Mouse (Mus musculus) heart, postnatal 36 days (tissue): ENCODE measurements around the gene Snupn. TPM values are rescaled to one million over a fixed set of nuclear protein-coding genes. Genes with fewer than 3 reads are reported as not detected.
"Not testable (repeated sequence)": the region's sequence is repeated elsewhere in the genome, so short reads cannot be mapped to it uniquely, and the experiment has no call there.

Source experiments
- DNase-seq, 2 experiments: peaks; one replicate each; pipeline ENCODE4 v3.0.0; 2021 to 2022
- intact Hi-C: fragments of 180-260 bp; cut with DNase I; formaldehyde crosslinking; loops from one replicate; pipeline ENCODE4 v1.15.1; 2025
- total RNA-seq, 2 experiments: library from RNA; stranded (reverse); gene quantifications; 2 replicates each; pipeline ENCODE4 v1.2.3; 2021

The Snupn gene
- total RNA-seq, 2 experiments from 2014 or later, result 9.5 to 9.9 TPM

- DNase-seq, result peak; percentile 89 to 91
- intact Hi-C loops, result loop anchor here (2.0 to 5.0 kb wide), 3 partner anchors 44 to 78 kb away; partner anchors contain the start of genes Imp3, Sin3a and Snupn
Observed at GRCm38 (mm10) chr9:56994286-56995197, 43.9 kb downstream of the Snupn start, which contains the start of gene Ptpn9. Ptpn9 (plus strand) TSS chr9:56994923.

DNA sequence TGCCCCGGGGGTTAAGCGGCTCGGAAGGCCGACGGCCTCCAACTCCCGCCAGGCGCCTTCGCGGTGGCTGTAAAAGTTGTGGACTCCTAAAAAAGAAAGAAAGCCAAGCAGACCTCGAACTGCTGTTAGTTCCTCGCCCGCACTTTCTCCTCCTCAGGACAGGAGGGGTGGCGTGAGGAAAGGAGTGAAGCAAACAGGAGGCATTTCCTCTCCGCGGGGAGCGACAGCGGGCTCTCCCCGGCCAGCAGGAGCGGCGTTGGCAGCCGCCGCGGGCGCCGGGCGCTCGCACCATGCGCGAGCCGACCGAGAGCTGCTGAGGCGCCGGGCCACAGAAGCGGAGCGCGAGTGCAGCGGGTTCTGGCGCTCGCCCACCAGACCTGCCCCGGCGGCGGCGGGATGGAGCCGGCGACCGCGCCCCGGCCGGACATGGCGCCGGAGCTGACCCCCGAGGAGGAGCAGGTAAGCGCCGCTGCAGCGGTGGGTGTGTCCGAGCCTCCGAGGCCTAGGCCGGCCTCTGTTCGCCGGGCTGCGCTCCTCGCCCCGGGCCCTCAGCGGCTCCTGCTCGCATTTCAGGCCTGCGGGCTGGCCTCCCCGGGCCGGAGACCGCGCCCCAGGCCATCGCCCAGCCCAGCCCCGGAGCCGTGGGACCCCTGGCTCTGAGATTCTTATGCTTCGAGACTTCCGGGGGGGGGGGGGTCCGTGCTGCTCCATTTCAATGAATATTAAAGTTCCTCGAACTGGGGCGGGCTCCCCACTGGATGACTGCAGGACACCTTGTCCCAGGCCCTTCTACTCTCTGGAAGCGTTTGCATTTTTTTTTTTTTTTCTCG lies 44.7 kb downstream of the Snupn start:
- DNase-seq, result peak; percentile 62 to 76
- intact Hi-C loops, result loop anchor here (2.0 to 5.0 kb wide), 4 partner anchors 15 to 77 kb away; partner anchors contain the start of genes Imp3, Sin3a and Snupn

DNA sequence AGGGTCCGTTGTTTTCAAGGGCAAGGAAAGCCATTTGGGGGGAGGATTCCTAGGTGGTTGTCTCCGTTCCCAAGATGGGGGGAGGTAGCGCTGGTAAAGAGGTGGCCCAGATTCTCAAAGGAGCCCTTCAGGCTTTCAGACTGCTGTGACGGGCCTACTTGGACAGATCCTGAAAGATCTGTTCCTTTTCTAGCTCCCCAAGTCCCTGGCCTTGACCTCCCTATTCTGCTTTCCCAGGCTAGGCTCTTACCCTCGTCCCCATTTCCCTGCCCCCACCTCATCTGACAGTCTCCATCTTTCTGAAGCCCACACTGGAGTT lies 45.3 kb downstream of the Snupn start:
- peak; percentile 12 to 35 for DNase-seq
- intact Hi-C loops, result loop anchor here (2.0 to 5.0 kb wide), 3 partner anchors 15 to 76 kb away; partner anchors contain the start of genes Imp3 and Sin3a

GRCm38 (mm10) chr9:56997206-56997605 lies 46.5 kb downstream of the Snupn start:
- intact Hi-C loops, result loop anchor here (2.0 to 5.0 kb wide), 3 partner anchors 14 to 75 kb away; partner anchors contain the start of genes Imp3 and Sin3a
- not testable (repeated sequence) for DNase-seq

- intact Hi-C loops, result no loop called here
Observed at GRCm38 (mm10) chr9:57003011-57003410, 52.3 kb downstream of the Snupn start.

GRCm38 (mm10) chr9:57012393-57012792 lies 61.7 kb downstream of the Snupn start:
- DNase-seq, result no peak
- intact Hi-C loops, result no loop called here

More at GRCm38 (mm10) chr9:57003011-57003410, 52.3 kb downstream of the Snupn start:
- no peak for DNase-seq

DNA sequence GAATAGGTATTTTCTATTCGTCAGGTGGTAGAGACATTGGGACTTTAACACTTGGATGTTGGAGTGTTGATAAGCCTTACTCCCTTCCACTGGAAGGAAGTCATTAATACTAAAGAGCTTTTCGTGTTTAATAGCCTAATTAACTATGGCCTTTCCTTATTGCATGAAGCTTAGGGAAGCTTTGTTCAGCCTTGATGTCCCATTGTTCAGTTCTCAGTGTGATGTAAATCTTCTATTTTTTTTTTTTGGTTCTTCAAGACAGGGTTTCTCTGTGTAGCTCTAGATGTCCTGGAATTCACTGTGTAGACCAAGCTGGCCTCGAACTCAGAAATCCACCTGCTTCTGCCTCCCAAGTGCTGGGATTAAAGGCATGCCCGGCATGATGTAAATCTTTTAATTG lies 62.2 kb downstream of the Snupn start:
- intact Hi-C loops, result no loop called here
- no peak for DNase-seq

DNA sequence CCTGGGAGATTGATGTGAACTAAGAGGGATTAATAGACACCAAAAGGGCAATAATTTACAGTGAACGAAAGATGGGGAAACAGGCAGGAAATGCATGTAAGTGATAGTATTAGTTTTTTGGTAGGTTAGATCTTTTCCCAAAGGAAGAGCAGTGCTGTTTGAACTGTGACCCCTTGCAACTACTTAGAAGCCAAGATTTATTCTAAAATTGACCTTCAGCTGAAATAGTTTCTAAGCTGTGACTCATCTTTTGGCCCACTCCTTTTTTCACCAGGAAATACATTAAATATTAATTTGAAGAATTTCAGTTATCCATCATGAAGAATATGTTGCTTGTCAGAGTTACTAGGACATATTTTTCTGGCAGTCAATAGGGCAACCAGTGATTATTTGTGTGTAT lies 63.1 kb downstream of the Snupn start:
- intact Hi-C loops, result no loop called here
- DNase-seq, result no peak

DNA sequence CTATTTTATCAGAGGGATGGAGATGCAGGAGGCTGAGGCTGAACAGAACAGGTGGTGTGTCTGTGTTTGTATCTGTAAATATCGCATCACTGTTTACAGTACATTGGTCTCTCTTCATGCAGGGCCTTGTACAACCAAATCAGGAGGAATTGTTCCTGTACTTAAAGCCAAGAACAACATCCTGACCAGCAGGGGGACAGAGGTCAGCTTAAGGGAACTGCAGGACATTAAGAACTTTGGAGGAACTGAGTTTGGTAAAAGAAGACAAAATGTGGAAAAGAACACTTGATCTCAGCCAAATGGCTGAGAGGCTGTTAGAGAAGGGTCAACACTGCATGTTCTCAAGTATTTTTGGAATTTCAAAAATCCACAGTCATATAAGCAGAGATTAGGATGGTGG lies 64.1 kb downstream of the Snupn start:
- DNase-seq, result peak; percentile 8 to 18
- intact Hi-C loops, result no loop called here

DNA sequence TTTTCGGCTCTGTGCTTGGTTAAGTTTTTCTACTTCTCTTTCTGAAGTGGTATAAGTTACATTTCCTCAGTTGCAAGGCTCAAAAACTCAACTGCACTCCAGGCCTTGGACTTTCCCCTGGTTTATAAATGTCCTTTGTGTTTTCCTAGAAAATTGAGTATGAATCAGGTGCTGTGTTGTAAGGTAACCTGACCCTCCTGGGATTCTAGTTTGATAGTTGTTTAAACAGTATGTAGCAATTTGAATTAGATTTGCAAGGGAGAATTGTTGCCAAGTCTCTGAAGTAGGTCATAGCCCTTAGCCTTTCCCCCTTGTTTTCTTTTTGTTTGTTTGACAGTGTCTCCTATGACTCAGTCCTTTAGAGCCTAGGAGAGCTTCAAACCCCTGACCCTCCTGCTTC lies 67.0 kb downstream of the Snupn start:
- intact Hi-C loops, result no loop called here
- DNase-seq, result no peak

DNA sequence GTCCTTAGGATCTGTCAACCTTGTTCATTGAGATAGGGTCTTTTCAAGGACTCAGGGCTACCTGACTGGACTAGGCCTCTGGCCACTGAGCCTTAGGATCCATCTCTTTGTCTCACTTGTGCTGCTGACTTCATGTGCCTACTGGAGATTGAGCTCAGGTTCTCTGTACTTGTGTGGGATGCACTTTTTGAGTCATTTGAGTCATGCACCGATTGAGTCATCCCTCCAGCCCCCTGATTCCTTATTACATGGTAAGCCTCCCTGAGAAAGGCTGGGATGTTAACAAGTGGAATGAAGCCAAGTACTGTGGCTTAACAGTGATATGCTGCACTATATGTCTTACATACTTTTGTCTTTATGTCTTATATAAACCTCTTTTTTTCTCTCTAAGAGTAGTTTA lies 81.1 kb downstream of the Snupn start:
- intact Hi-C loops, result no loop called here

More for the DNA sequence above, 81.1 kb downstream of the Snupn start:
- DNase-seq, result no peak

Other genes with a start within 250 kb of the Snupn start
- 1 to 10 TPM in 1 of 2 experiments, under 1 TPM in 1; 0.73 to 1.4 TPM for gene Lingo1, start 154.4 kb upstream of the Snupn start, total RNA-seq
- not detected for gene Odf3l1, start 86.2 kb upstream of the Snupn start, total RNA-seq
- gene Cspg4, start 85.8 kb upstream of the Snupn start, total RNA-seq, result 10 to 100 TPM; 14.7 to 16.7 TPM
- gene Snx33, start 22.5 kb upstream of the Snupn start, total RNA-seq, result 10 to 100 TPM; 10.0 to 11.1 TPM
- 10 to 100 TPM; 55.1 to 60.7 TPM for gene Imp3, start 13.4 kb upstream of the Snupn start, total RNA-seq
- 1 to 10 TPM; 8.2 to 8.6 TPM for gene Ptpn9, start 44.0 kb downstream of the Snupn start, total RNA-seq
- 10 to 100 TPM; 31.6 to 40.1 TPM for gene Sin3a, start 121.2 kb downstream of the Snupn start, total RNA-seq
- 10 to 100 TPM; 42.5 to 44.9 TPM for gene Man2c1, start 179.8 kb downstream of the Snupn start, total RNA-seq
- 1 to 10 TPM; 5.5 to 6.5 TPM for gene Neil1, start 197.4 kb downstream of the Snupn start, total RNA-seq
- gene Commd4, start 207.5 kb downstream of the Snupn start, total RNA-seq, result 10 to 100 TPM; 26.6 to 29.6 TPM